12 mouse cellular contexts compared by ENCODE assay signal in the genomic region with DNA sequence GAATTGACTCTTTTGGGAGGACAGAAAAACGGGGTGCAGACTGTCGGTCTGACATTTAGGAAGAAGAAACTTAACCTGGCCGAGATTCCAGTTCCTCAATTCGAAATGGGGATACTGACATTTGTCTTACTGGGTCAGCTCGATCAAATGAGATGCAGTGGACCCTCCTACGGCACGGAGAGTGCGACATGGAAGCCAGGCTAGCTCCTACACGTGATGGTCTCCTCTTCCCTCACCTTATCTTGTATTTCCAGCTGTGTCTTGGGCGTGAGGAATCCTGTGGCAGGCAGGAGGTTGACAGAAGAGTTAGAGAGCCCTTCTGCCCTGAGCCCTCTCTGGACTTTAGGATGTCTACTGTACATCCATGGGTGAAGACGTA. TPM values are rescaled to one million over a fixed set of nuclear protein-coding genes. Genes with fewer than 3 reads are reported as not detected.
A peak's percentile ranks its signal among the peaks of the same experiment; 100 is the strongest.
DNase-seq lines count a peak whose midpoint lies in the region; ATAC-seq and TF ChIP-seq lines count a peak whose summit lies in the region.
"Had no signal": no experiment of that assay in that cellular context is flagged by ENCODE, and none has a peak within 500 bp of the region (broad histone marks: within the 10 kb centered on the region; RNA-seq: fewer than 3 reads in every experiment).

No protein-coding gene starts in this region.

- 50% methylated on average over 11 of the region's 11 CpGs for WGBS in heart, embryonic 12.5 days
- 79% methylated on average over 11 of the region's 11 CpGs for WGBS in cerebellum, adult 2 months

- H3K36me3 ChIP-seq in heart, embryonic 12.5 days, result peaks cover 5% of the 10 kb centered on the region; the same call in 1 of the 2 replicates
- H3K36me3 ChIP-seq: embryonic facial prominence, embryonic 15.5 days; hindbrain, embryonic 15.5 days had no signal

- H3K27me3 ChIP-seq in heart, embryonic 12.5 days (replicated peaks), result peaks cover 9% of the 10 kb centered on the region
- H3K27me3 ChIP-seq in cerebellum, adult 2 months (ENCODE audit: control insufficient read depth, insufficient read depth, low read length), result no peaks in the 10 kb centered on the region
- H3K27me3 ChIP-seq: embryonic facial prominence, embryonic 15.5 days; hindbrain, embryonic 15.5 days had no signal

- H3K4me2 ChIP-seq in heart, embryonic 12.5 days, result no peak overlapping the region
- H3K4me2 ChIP-seq: embryonic facial prominence, embryonic 15.5 days; hindbrain, embryonic 15.5 days had no signal

- TF ChIP-seq CTCF in cerebellum, adult 2 months (IDR thresholded peaks at IDR 0.05; ENCODE audit: borderline replicate concordance, insufficient read depth, low read depth, low read length), result no peak

- H3K27ac ChIP-seq in heart, embryonic 12.5 days (ENCODE audit: poor library complexity, severe bottlenecking), result 0 out of 2 replicates have a peak overlapping the region, but pooled peaks have one; percentile 28
- no peak overlapping the region for H3K27ac ChIP-seq in cerebellum, adult 2 months (ENCODE audit: insufficient read depth, low read length)
- H3K27ac ChIP-seq: hindbrain, embryonic 15.5 days had no signal

- ATAC-seq in heart, embryonic 12.5 days (ENCODE audit: insufficient number of reproducible peaks, low FRiP score), result peak; percentile 73

- no peak overlapping the region for H3K4me3 ChIP-seq in heart, embryonic 12.5 days
- H3K4me3 ChIP-seq in cerebellum, adult 2 months (replicated peaks; ENCODE audit: insufficient read depth, low read depth, low read length), result no peak overlapping the region
- H3K4me3 ChIP-seq: embryonic facial prominence, embryonic 15.5 days; hindbrain, embryonic 15.5 days had no signal

- no peak for TF ChIP-seq POLR2A in cerebellum, adult 2 months (IDR thresholded peaks at IDR 0.05; ENCODE audit: borderline replicate concordance, insufficient read depth, low read length)

- no peak for DNase-seq in heart, adult 8-10 months (ENCODE audit: low spot score)
- DNase-seq in spleen, adult 12 weeks (ENCODE audit: low spot score), result peak; percentile 57
- DNase-seq in spleen, adult 18-20 months, result no peak
- DNase-seq in liver (peak; percentile 83), MN1 (ENCODE audit: low spot score) (no peak)
- peak; percentile 73 to 84 for DNase-seq in spleen, postnatal 4 days (ENCODE audit: low spot score in 2 of 2)
- DNase-seq in cerebellum, adult 2 months, result no peak
- DNase-seq: right cerebral cortex, postnatal 4 days had no signal

- no peak overlapping the region for H3K9ac ChIP-seq in heart, embryonic 12.5 days
- H3K9ac ChIP-seq: embryonic facial prominence, embryonic 15.5 days; hindbrain, embryonic 15.5 days had no signal

- peaks cover 10% of the 10 kb centered on the region; the same call in 1 of the 2 replicates for H3K4me1 ChIP-seq in heart, embryonic 12.5 days (replicated peaks)
- no peaks in the 10 kb centered on the region for H3K4me1 ChIP-seq in cerebellum, adult 2 months (ENCODE audit: control insufficient read depth, insufficient read depth, low read length)
- H3K4me1 ChIP-seq: hindbrain, embryonic 15.5 days had no signal

- no peaks in the 10 kb centered on the region for H3K9me3 ChIP-seq in heart, embryonic 12.5 days (replicated peaks)
- H3K9me3 ChIP-seq: embryonic facial prominence, embryonic 15.5 days; hindbrain, embryonic 15.5 days had no signal

RNA-seq across cellular contexts. Expression of a gene that starts 10.3 kb away (rescaled TPM):
- 0.21 and 0.78 TPM in 2 replicates for polyA plus RNA-seq in heart, embryonic 12.5 days (2016; fragmentation: Nextera tagmentation; extraction: Ambion mirVana)
- under 1 TPM in 3 of 4 experiments, not detected in 1; 0.14 to 0.25 (median 0.22) TPM for total RNA-seq in heart, adult 8-10 months (2022)
- 198 TPM in 2 replicates for polyA plus RNA-seq in cerebellum, adult 2 months (2012; rRNA removed)

RNA-seq across cellular contexts. Expression of a gene that starts 12.7 kb away (rescaled TPM):
- polyA plus RNA-seq in heart, embryonic 12.5 days (2016; fragmentation: Nextera tagmentation; extraction: Ambion mirVana), result 99.6 and 101 TPM in 2 replicates
- total RNA-seq in heart, adult 8-10 months (2022), result 10 to 100 TPM; 37.1 to 52.2 (median 38.0) TPM
- polyA plus RNA-seq in cerebellum, adult 2 months (2012; rRNA removed), result 155 and 158 TPM in 2 replicates

RNA-seq across cellular contexts. Expression of a gene that starts 43.3 kb away (rescaled TPM):
- polyA plus RNA-seq in heart, embryonic 12.5 days (2016; fragmentation: Nextera tagmentation; extraction: Ambion mirVana), result 2.8 and 6.7 TPM in 2 replicates
- under 1 TPM in 1 of 4 experiments, not detected in 3; 0.89 TPM for total RNA-seq in heart, adult 8-10 months (2022)
- 0.08 and 0.11 TPM in 2 replicates for polyA plus RNA-seq in cerebellum, adult 2 months (2012; rRNA removed)
- total RNA-seq: left cerebral cortex, postnatal 10 days had no signal

Comparison
In these comparisons a context has a peak if more than half of its experiments do, and no peak if none do; other contexts are left out.
1. DNase-seq: peak in spleen, adult 12 weeks (single experiment), liver (single experiment) and spleen, postnatal 4 days (2 of 2); none in heart, adult 8-10 months (single experiment), spleen, adult 18-20 months (0 of 2), cerebellum, adult 2 months (0 of 2) and MN1 (single experiment).
2. RNA of a gene that starts 10.3 kb away (polyA plus RNA-seq): 198 TPM in cerebellum, adult 2 months; 0.21 to 0.78 TPM in heart, embryonic 12.5 days; every median in the first group is over 100 times any median in the second.